Mouse (Mus musculus) induced T-regulatory cell, adult 2 months (primary cell): ENCODE data around the gene Tnfrsf18.
A peak's percentile ranks its signal among the peaks of the same experiment; 100 is the strongest.

Experiments
- DNase-seq: peaks from one replicate; pipeline ENCODE4 v3.0.0-alpha.2; 2012; ENCODE audit warnings: low read depth

Gene Tnfrsf18

GRCm38 (mm10) chr4:156033476-156034119 lies 7.6 kb downstream of the Tnfrsf18 start:
- DNase-seq: peak; percentile 93

GRCm38 (mm10) chr4:156034301-156034700 lies 8.3 kb downstream of the Tnfrsf18 start:
- no peak for DNase-seq

GRCm38 (mm10) chr4:156034901-156035300 lies 8.9 kb downstream of the Tnfrsf18 start:
- DNase-seq: peak; percentile 64

- DNase-seq: no peak
These were observed 18.8 kb downstream of the Tnfrsf18 start for GRCm38 (mm10) chr4:156044754-156045153.

GRCm38 (mm10) chr4:156049779-156050178 lies 23.8 kb downstream of the Tnfrsf18 start:
- DNase-seq: no peak

- DNase-seq: no peak
These were observed 24.5 kb downstream of the Tnfrsf18 start for GRCm38 (mm10) chr4:156050391-156050980.

GRCm38 (mm10) chr4:156053113-156053512 lies 27.1 kb downstream of the Tnfrsf18 start:
- DNase-seq: no peak

- no peak for DNase-seq
These were observed 28.2 kb downstream of the Tnfrsf18 start for GRCm38 (mm10) chr4:156054130-156054529.

- no peak for DNase-seq
These were observed 28.6 kb downstream of the Tnfrsf18 start for GRCm38 (mm10) chr4:156054606-156055005.

- DNase-seq: no peak
These were observed 29.2 kb downstream of the Tnfrsf18 start for GRCm38 (mm10) chr4:156055173-156055572.

- DNase-seq: no peak
These were observed 31.7 kb downstream of the Tnfrsf18 start for GRCm38 (mm10) chr4:156057702-156058101.

- DNase-seq: no peak
These were observed 32.9 kb downstream of the Tnfrsf18 start for GRCm38 (mm10) chr4:156058826-156059225.

- no peak for DNase-seq
These were observed 33.3 kb downstream of the Tnfrsf18 start, which contains the start of gene Ttll10 for GRCm38 (mm10) chr4:156059261-156059660. Gene Ttll10, minus strand, starts transcription at chr4:156059414.

- no peak for DNase-seq
These were observed 33.7 kb downstream of the Tnfrsf18 start for GRCm38 (mm10) chr4:156059713-156060112.

- DNase-seq: no peak
These were observed 38.0 kb downstream of the Tnfrsf18 start for GRCm38 (mm10) chr4:156063861-156064509.

- DNase-seq: no peak
These were observed 38.5 kb downstream of the Tnfrsf18 start for GRCm38 (mm10) chr4:156064510-156064897.

GRCm38 (mm10) chr4:156065156-156065894 lies 39.4 kb downstream of the Tnfrsf18 start:
- DNase-seq: no peak

GRCm38 (mm10) chr4:156067256-156067949 lies 41.4 kb downstream of the Tnfrsf18 start:
- peak; percentile 60 for DNase-seq

- DNase-seq: no peak
These were observed 43.7 kb downstream of the Tnfrsf18 start for GRCm38 (mm10) chr4:156069701-156070100.

GRCm38 (mm10) chr4:156070276-156070675 lies 44.3 kb downstream of the Tnfrsf18 start:
- peak; percentile 36 for DNase-seq

- no peak for DNase-seq
These were observed 44.8 kb downstream of the Tnfrsf18 start for GRCm38 (mm10) chr4:156070716-156071115.

- peak; percentile 67 for DNase-seq
These were observed 51.0 kb downstream of the Tnfrsf18 start for GRCm38 (mm10) chr4:156076911-156077382.
